Mouse (Mus musculus) cerebellum, adult 2 months (tissue): ENCODE data around the gene Eif3k. TPM values are rescaled to one million over a fixed set of nuclear protein-coding genes. Genes with fewer than 3 reads are reported as not detected.

Experiments used
- DNase-seq, 2 experiments: peaks; one replicate each; pipeline ENCODE4 v3.0.0; 2021
- H3K27ac ChIP-seq: fragments of 200-500 bp; 2 replicates; pipeline ENCODE4 v1.5.1; 2012; ENCODE audit warnings: low read length, control low read depth, inconsistent platforms; ENCODE audit not compliant: insufficient read depth
- H3K27me3 ChIP-seq: fragments of 200-500 bp; 2 replicates; pipeline ENCODE4 v1.6.1; 2012; ENCODE audit warnings: inconsistent platforms, mild to moderate bottlenecking, low read length, moderate library complexity; ENCODE audit not compliant: control insufficient read depth, insufficient read depth
- H3K4me1 ChIP-seq: fragments of 200-500 bp; 2 replicates; pipeline ENCODE4 v1.6.1; 2011; ENCODE audit warnings: low read length; ENCODE audit not compliant: control insufficient read depth, insufficient read depth
- H3K4me3 ChIP-seq: fragments of 200-500 bp; replicated peaks from 2 replicates; pipeline ENCODE3; 2011; ENCODE audit warnings: mild to moderate bottlenecking, low read depth, low read length, control low read depth; ENCODE audit not compliant: insufficient read depth
- CTCF ChIP-seq: fragments of 200-500 bp; IDR thresholded peaks from 2 replicates; pipeline ENCODE4 v1.5.1; 2011; ENCODE audit warnings: low read depth, mild to moderate bottlenecking, control low read depth, low read length, moderate library complexity, borderline replicate concordance; ENCODE audit not compliant: insufficient read depth
- POLR2A ChIP-seq: fragments of 200-500 bp; IDR thresholded peaks from 2 replicates; pipeline ENCODE4 v1.6.1; 2011; ENCODE audit warnings: low read length, control low read depth, borderline replicate concordance; ENCODE audit not compliant: insufficient read depth
- WGBS: fragments of 180-500 bp; shearing (Covaris S2); methylation state at CpG from one replicate; pipeline ENCODE4 v1.1.7; 2018; 5-methylcytosine and 5-hydroxymethylcytosine counted together
- polyA plus RNA-seq: library from polyadenylated mRNA; depleted of rRNA; stranded (reverse); fragments of >200 nt; gene quantifications from 2 replicates; pipeline ENCODE4 v1.2.3, GENCODE M21; 2012

The Eif3k gene
- polyA plus RNA-seq, 1 experiment: 322 TPM

- TF ChIP-seq CTCF (no peak), POLR2A (no peak)
- no peak for DNase-seq
- Histone ChIP-seq H3K27me3 (no peaks in the 10 kb centered on the region), H3K4me3 (no peak overlapping the region), H3K27ac (no peak overlapping the region), H3K4me1 (no peaks in the 10 kb centered on the region)
- whole genome bisulfite sequencing: 65% methylated on average over 9 of the region's 9 CpGs
These were observed 25.8 kb upstream of the Eif3k start for GRCm38 (mm10) chr7:29007224-29008101.

DNA sequence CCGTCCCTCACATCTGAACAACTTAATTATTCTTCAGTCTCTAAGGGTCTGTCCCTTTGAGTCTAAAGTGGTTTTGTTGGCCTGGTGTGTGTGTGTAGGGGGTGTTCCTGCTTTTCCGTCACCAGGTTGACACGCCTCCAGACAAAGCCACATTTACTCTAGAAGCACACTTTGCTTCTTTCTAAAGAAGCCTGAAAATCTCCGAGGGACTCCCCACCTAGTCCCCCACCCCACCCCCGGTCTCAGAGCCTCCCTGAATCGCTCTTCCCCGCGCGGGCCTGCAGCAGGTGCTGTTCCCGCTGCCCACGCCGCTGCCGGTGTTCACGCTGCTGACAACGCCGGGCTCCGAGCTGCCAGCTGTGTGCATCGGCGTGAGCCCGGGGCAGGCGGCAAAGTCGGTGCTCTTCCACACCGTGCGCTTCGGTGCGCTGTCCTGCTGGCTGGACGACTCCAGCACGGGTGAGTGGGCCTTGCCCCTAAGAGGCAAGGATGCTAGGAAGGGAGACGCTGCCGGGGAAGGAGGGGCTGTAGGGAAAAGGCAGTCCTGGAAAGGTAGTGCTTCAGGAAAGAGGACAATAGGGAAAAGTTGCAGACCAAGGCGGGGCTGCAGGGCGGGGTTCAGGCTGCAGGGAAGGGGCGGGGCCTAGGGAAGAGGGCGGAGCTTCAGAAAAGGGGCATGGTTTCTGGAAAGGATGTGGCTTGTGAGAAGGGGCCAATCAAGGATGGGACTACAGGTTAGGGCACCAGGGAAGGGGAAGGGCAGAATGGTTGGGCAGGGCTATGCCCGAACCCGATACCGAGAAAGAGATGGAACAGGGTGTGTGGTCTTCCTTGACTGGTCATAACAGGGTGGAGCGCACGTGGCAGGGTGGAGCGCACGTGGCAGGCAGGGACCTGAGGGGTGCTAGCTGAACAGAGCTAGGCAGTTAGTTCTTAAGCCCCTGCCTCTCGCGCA, 19.3 kb upstream of the Eif3k start:
- no peak for DNase-seq
- Histone ChIP-seq H3K4me3 (no peak overlapping the region), H3K27me3 (no peaks in the 10 kb centered on the region), H3K4me1 (0 out of 2 replicates have a peak, but pooled peaks cover 3% of the 10 kb centered on the region), H3K27ac (no peak overlapping the region)
- 9% methylated on average over 43 of the region's 43 CpGs for WGBS
- TF ChIP-seq POLR2A (no peak), CTCF (no peak)

DNA sequence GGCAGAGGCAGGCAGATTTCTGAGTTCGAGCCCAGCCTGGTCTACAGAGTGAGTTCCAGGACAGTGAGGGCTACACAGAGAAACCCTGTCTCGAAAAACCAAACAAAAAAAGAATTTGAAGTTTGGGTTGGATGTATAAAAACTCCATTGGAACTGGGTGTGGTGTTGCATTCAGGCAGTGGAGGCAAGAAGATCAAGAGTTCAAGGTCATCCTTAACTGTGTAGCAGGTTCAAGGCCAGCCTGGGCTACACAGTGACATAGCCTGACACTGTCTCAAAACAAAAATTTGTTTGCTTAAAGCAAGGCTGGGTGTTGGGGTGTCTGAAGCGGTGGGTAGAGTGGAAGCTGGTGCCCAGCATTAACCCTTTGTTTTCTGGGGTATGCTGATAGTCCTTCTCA, 11.7 kb upstream of the Eif3k start:
- Histone ChIP-seq H3K27me3 (no peaks in the 10 kb centered on the region), H3K4me3 (no peak overlapping the region), H3K4me1 (no peaks in the 10 kb centered on the region), H3K27ac (no peak overlapping the region)
- no peak for DNase-seq
- WGBS: 79% methylated on average over 3 of the region's 3 CpGs
- no peak for TF ChIP-seq CTCF
- TF ChIP-seq POLR2A: no peak

DNA sequence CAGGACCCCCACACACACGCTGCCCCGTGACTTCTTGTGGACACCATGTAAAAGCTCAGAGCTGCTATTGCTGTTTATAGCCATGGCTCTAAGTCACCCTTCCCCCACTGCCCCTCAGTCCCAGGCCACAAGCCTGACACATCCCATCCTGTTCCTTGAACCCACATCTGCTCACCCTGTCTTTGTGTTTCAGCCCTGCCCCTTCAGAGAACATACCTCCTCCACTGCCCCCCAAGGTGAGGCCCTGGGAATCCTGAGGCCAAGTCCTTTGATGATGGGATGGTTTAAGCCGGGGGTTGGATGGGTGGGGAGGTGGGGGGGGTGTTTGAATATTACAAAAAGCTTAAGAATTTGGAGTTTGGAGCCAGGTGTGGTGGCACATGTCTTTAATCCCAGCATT, 11.3 kb upstream of the Eif3k start:
- H3K27me3 ChIP-seq: no peaks in the 10 kb centered on the region
- no peak for DNase-seq
- H3K4me3 ChIP-seq: no peak overlapping the region
- 81% methylated on average over 3 of the region's 3 CpGs for WGBS
- TF ChIP-seq POLR2A (no peak), CTCF (0 out of 2 replicates have a peak, but pooled peaks have one; percentile 1)
- no peaks in the 10 kb centered on the region for H3K4me1 ChIP-seq
- H3K27ac ChIP-seq: no peak overlapping the region

DNA sequence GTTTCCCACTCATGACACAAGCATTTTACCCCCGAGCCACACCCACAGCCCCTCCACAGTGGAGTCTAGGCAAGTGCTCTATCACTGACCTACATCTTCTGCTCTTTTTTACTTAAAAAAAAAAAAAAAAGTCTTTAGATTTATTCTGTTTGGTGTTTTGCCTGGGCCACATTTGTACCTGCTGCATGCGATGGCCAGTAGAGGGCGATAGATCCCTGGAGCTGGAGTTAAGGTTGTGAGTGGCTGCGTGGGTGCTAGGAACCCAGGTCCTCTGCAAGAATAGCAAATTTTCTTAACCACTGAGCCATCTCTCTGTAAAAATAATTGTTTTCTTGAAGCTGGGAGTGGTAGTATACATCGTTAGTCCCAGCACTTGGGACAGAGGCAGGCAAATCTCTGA, 10.0 kb upstream of the Eif3k start:
- no peak overlapping the region for H3K4me3 ChIP-seq
- 64% methylated on average over 5 of the region's 5 CpGs for WGBS
- TF ChIP-seq CTCF (no peak), POLR2A (no peak)
- H3K4me1 ChIP-seq: no peaks in the 10 kb centered on the region
- H3K27ac ChIP-seq: no peak overlapping the region
- DNase-seq: no peak
- H3K27me3 ChIP-seq: no peaks in the 10 kb centered on the region

DNA sequence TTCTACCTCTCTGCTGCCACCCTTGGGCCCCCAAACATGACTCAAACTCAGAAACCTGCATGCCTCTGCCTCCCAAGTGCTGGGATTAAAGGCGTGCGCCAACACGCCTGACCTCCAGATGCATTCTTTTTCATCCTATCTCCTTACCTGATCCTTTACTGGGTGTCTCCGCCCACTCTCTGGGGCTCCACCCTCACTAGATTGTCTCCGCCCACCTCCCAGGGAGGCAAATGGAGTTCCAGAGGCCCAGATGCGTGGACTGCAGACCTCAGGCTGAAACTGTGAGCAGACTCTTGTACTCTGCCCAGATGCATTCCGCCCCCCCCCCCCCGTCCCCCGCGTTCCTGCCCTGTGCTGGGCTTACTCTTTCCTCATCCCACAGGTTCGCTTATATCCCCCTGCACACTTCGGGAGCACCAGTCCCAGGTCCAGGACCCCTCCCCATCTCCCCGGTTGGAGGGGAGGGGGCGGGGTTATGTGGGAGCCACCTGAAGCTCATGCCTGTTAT, 9.2 kb upstream of the Eif3k start:
- H3K27ac ChIP-seq: no peak overlapping the region
- DNase-seq: no peak
- no peaks in the 10 kb centered on the region for H3K27me3 ChIP-seq
- TF ChIP-seq CTCF (no peak), POLR2A (no peak)
- H3K4me1 ChIP-seq: no peaks in the 10 kb centered on the region
- 55% methylated on average over 13 of the region's 14 CpGs for WGBS
- no peak overlapping the region for H3K4me3 ChIP-seq

DNA sequence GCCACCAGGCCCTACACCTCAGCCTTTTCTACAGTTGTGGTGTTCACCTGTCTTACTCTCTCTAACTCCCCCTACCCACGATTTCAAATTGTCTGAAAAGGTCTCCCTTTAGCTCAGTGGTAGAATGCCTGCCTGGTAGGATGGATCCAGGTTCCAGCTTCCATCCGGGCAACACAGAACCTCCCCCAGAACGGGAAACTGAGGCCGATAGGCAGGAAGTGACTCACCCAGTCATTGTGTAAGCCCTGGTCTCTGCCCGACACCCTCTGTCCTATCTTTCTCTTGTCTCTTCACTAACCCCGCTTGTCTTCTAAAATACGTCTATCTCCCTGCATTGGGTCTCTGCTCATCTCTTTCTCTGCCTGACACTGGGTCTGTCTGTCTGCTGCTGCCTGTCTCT, 3.5 kb upstream of the Eif3k start:
- no peak for DNase-seq
- Histone ChIP-seq H3K4me3 (no peak overlapping the region), H3K27ac (no peak overlapping the region), H3K27me3 (no peaks in the 10 kb centered on the region), H3K4me1 (0 out of 2 replicates have a peak, but pooled peaks cover 7% of the 10 kb centered on the region)
- TF ChIP-seq POLR2A (no peak), CTCF (no peak)
- 87% methylated on average over 7 of the region's 7 CpGs for WGBS
